Mouse (Mus musculus): ENCODE results near the gene Rap1b. TPM values are rescaled to one million over a fixed set of nuclear protein-coding genes. Genes with fewer than 3 reads are reported as not detected.

Rap1b gene
- polyA plus RNA-seq, 1 experiment from 2014 or later, result 132 TPM

GRCm38 (mm10) chr10:117805919-117806318, 39.9 kb downstream of the Rap1b start:
- ATAC-seq, result no peak
- no peak overlapping the region for H3K9ac ChIP-seq (ENCODE audit: low read depth, low read length)
- no peaks in the 10 kb centered on the region for H3K36me3 ChIP-seq (ENCODE audit: control insufficient read depth, insufficient read depth)
- H3K27ac ChIP-seq (ENCODE audit: low read depth, low read length), result no peak overlapping the region
- no peaks in the 10 kb centered on the region for H3K9me3 ChIP-seq (ENCODE audit: control insufficient read depth)
- no peaks in the 10 kb centered on the region for H3K4me1 ChIP-seq (replicated peaks; ENCODE audit: control insufficient read depth, insufficient read depth, low read length)
- WGBS, result 63% methylated on average over 9 of the region's 9 CpGs
- no peaks in the 10 kb centered on the region for H3K27me3 ChIP-seq (replicated peaks; ENCODE audit: control insufficient read depth, insufficient read depth, low read length)
- no peak overlapping the region for H3K4me2 ChIP-seq (replicated peaks; ENCODE audit: low read depth)
- H3K4me3 ChIP-seq (ENCODE audit: low read depth, low read length), result no peak overlapping the region
- no peak for TF ChIP-seq CTCF (IDR thresholded peaks at IDR 0.05; ENCODE audit: low read depth)

GRCm38 (mm10) chr10:117803870-117804850, 41.7 kb downstream of the Rap1b start:
- no peaks in the 10 kb centered on the region for H3K9me3 ChIP-seq (ENCODE audit: control insufficient read depth)
- ATAC-seq, result no peak
- no peak for TF ChIP-seq CTCF (IDR thresholded peaks at IDR 0.05; ENCODE audit: low read depth)

GRCm38 (mm10) chr10:117801886-117802285, 43.9 kb downstream of the Rap1b start:
- Histone ChIP-seq H3K27me3 (replicated peaks; ENCODE audit: control insufficient read depth, insufficient read depth, low read length) (no peaks in the 10 kb centered on the region), H3K4me3 (ENCODE audit: low read depth, low read length) (no peak overlapping the region), H3K27ac (ENCODE audit: low read depth, low read length) (no peak overlapping the region), H3K4me1 (replicated peaks; ENCODE audit: control insufficient read depth, insufficient read depth, low read length) (peaks cover 4% of the 10 kb centered on the region; the same call in 1 of the 2 replicates), H3K4me2 (replicated peaks; ENCODE audit: low read depth) (no peak overlapping the region), H3K9me3 (ENCODE audit: control insufficient read depth) (no peaks in the 10 kb centered on the region), H3K9ac (ENCODE audit: low read depth, low read length) (no peak overlapping the region), H3K36me3 (ENCODE audit: control insufficient read depth, insufficient read depth) (no peaks in the 10 kb centered on the region)
- 92% methylated on average over 9 of the region's 9 CpGs for WGBS
- no peak for ATAC-seq
- TF ChIP-seq CTCF (IDR thresholded peaks at IDR 0.05; ENCODE audit: low read depth), result no peak

More at GRCm38 (mm10) chr10:117803870-117804850, 41.7 kb downstream of the Rap1b start:
- no peak overlapping the region for H3K27ac ChIP-seq (ENCODE audit: low read depth, low read length)
- no peaks in the 10 kb centered on the region for H3K27me3 ChIP-seq (replicated peaks; ENCODE audit: control insufficient read depth, insufficient read depth, low read length)
- no peak overlapping the region for H3K4me2 ChIP-seq (replicated peaks; ENCODE audit: low read depth)
- peaks cover 4% of the 10 kb centered on the region; the same call in 1 of the 2 replicates for H3K4me1 ChIP-seq (replicated peaks; ENCODE audit: control insufficient read depth, insufficient read depth, low read length)
- H3K36me3 ChIP-seq (ENCODE audit: control insufficient read depth, insufficient read depth), result no peaks in the 10 kb centered on the region
- no peak overlapping the region for H3K4me3 ChIP-seq (ENCODE audit: low read depth, low read length)
- H3K9ac ChIP-seq (ENCODE audit: low read depth, low read length), result no peak overlapping the region
- 86% methylated on average over 31 of the region's 31 CpGs for whole genome bisulfite sequencing

GRCm38 (mm10) chr10:117799806-117800205, 46.0 kb downstream of the Rap1b start:
- H3K27me3 ChIP-seq (replicated peaks; ENCODE audit: control insufficient read depth, insufficient read depth, low read length), result no peaks in the 10 kb centered on the region
- peaks cover 4% of the 10 kb centered on the region; the same call in 1 of the 2 replicates for H3K4me1 ChIP-seq (replicated peaks; ENCODE audit: control insufficient read depth, insufficient read depth, low read length)
- H3K4me2 ChIP-seq (replicated peaks; ENCODE audit: low read depth), result peak overlapping the region; percentile 45
- no peaks in the 10 kb centered on the region for H3K9me3 ChIP-seq (ENCODE audit: control insufficient read depth)
- no peak overlapping the region for H3K9ac ChIP-seq (ENCODE audit: low read depth, low read length)
- 49% methylated on average over 11 of the region's 11 CpGs for WGBS
- no peak for TF ChIP-seq CTCF (IDR thresholded peaks at IDR 0.05; ENCODE audit: low read depth)
- H3K4me3 ChIP-seq (ENCODE audit: low read depth, low read length), result no peak overlapping the region
- no peak overlapping the region for H3K27ac ChIP-seq (ENCODE audit: low read depth, low read length)
- peak; percentile 46; the same call in 1 of the 2 replicates for ATAC-seq
- no peaks in the 10 kb centered on the region for H3K36me3 ChIP-seq (ENCODE audit: control insufficient read depth, insufficient read depth)

GRCm38 (mm10) chr10:117798436-117799035, 47.3 kb downstream of the Rap1b start:
- no peak overlapping the region for H3K4me2 ChIP-seq (replicated peaks; ENCODE audit: low read depth)
- ATAC-seq, result no peak
- no peaks in the 10 kb centered on the region for H3K27me3 ChIP-seq (replicated peaks; ENCODE audit: control insufficient read depth, insufficient read depth, low read length)
- no peak overlapping the region for H3K27ac ChIP-seq (ENCODE audit: low read depth, low read length)
- no peak overlapping the region for H3K9ac ChIP-seq (ENCODE audit: low read depth, low read length)
- peaks cover 4% of the 10 kb centered on the region; the same call in 1 of the 2 replicates for H3K4me1 ChIP-seq (replicated peaks; ENCODE audit: control insufficient read depth, insufficient read depth, low read length)
- H3K36me3 ChIP-seq (ENCODE audit: control insufficient read depth, insufficient read depth), result no peaks in the 10 kb centered on the region
- no peaks in the 10 kb centered on the region for H3K9me3 ChIP-seq (ENCODE audit: control insufficient read depth)
- WGBS, result 66% methylated on average over 6 of the region's 6 CpGs
- no peak overlapping the region for H3K4me3 ChIP-seq (ENCODE audit: low read depth, low read length)
- TF ChIP-seq CTCF (IDR thresholded peaks at IDR 0.05; ENCODE audit: low read depth), result no peak

- TF ChIP-seq CTCF (IDR thresholded peaks at IDR 0.05; ENCODE audit: low read depth), result no peak
- WGBS, result 73% methylated on average over 7 of the region's 7 CpGs
- no peak overlapping the region for H3K4me3 ChIP-seq (ENCODE audit: low read depth, low read length)
- H3K27ac ChIP-seq (ENCODE audit: low read depth, low read length), result no peak overlapping the region
- ATAC-seq, result no peak
- no peak overlapping the region for H3K9ac ChIP-seq (ENCODE audit: low read depth, low read length)
- H3K9me3 ChIP-seq (ENCODE audit: control insufficient read depth), result no peaks in the 10 kb centered on the region
- H3K27me3 ChIP-seq (replicated peaks; ENCODE audit: control insufficient read depth, insufficient read depth, low read length), result no peaks in the 10 kb centered on the region
- no peaks in the 10 kb centered on the region for H3K36me3 ChIP-seq (ENCODE audit: control insufficient read depth, insufficient read depth)
- H3K4me1 ChIP-seq (replicated peaks; ENCODE audit: control insufficient read depth, insufficient read depth, low read length), result peaks cover 4% of the 10 kb centered on the region; the same call in 1 of the 2 replicates
- H3K4me2 ChIP-seq (replicated peaks; ENCODE audit: low read depth), result no peak overlapping the region
These were observed 48.2 kb downstream of the Rap1b start for GRCm38 (mm10) chr10:117797684-117798083.

All from intestine, postnatal 0 days (tissue).